Mouse (Mus musculus) megakaryocyte, embryonic 14.5 days (primary cell): ENCODE measurements around the gene Btbd3.

Source experiments
- FLI1 ChIP-seq: IDR thresholded peaks from 2 replicates; pipeline ENCODE4 v1.6.1; 2012; ENCODE audit warnings: low read length, inconsistent platforms, mixed read lengths
- GATA1 ChIP-seq: IDR thresholded peaks from 3 replicates; pipeline ENCODE4 v1.6.1; 2012; ENCODE audit warnings: mixed read lengths, low read length, inconsistent platforms, borderline replicate concordance

- TF ChIP-seq GATA1 (no peak), FLI1 (no peak)
Observed at GRCm38 (mm10) chr2:138266679-138267078, 10.3 kb downstream of the Btbd3 start.
